Mouse (Mus musculus): Measurements from ENCODE around the gene Olfr812.
"Not testable (repeated sequence)": the region's sequence is repeated elsewhere in the genome, so short reads cannot be mapped to it uniquely, and the experiment has no call there.

Olfr812 gene

DNA sequence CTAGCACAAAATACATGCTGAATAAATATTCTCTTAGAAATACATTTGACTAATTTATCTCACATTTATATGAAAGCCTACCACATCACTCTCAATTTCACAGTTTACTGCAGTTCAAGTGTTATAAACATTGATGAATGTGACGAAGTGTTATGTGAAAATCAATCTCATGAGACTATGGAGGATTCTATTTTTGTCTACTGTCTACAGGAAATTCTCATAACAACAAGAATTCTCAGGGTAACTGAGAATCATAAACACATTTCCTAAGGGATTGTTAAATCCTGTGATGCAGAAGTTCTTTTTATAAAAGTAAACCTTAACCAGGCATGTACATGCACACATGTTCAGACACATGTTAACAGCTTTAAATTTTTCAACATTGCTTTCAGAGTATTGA, at the start of gene Olfr812:
Olfr812 (minus strand) TSS at position 101 of the 400 bp plus-strand sequence.
- DNase-seq (ENCODE audit: low read depth, low spot score) = no peak

DNA sequence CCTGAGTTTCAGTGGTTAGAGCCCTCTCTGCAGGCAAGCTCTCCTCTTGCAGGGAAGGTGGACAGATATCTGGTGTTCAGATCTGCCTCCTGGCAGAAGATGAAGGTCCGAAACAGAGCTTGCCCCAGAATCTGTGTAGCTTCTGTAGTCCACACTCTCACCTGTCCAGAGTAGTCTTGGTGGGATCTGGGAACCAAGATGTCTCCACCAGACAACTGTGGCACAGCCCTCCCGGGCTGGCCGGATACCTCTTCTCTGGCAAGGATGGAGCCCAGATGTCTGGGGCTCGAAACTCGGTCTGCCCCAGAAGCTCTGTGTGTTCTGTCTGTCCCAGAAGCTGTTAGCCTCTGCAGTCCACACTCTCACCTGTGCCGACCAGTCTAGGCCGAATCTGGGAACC, 40.0 kb upstream of the Olfr812 start:
- DNase-seq (ENCODE audit: low read depth, low spot score) = no peak

DNA sequence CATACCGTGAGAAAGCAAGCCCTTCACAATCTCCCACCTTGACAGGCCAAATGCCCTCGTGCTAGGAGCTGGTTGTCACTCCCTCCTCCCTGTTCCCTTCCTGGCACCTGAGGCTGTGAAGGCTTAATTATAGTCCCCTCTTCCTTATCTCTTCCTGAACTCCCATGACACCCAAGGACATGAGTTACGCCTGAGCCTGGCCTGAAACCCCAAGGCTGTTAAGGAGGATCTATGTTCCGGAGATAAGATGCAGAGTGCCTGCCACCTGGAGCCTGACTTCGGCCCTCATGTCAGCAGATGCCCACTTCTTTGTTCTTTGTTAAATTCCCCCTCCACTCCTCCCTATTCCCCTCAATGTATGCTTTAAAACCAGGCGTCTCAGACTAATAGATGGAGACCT, 39.6 kb upstream of the Olfr812 start:
- DNase-seq (ENCODE audit: low read depth, low spot score) = not testable (repeated sequence)

DNA sequence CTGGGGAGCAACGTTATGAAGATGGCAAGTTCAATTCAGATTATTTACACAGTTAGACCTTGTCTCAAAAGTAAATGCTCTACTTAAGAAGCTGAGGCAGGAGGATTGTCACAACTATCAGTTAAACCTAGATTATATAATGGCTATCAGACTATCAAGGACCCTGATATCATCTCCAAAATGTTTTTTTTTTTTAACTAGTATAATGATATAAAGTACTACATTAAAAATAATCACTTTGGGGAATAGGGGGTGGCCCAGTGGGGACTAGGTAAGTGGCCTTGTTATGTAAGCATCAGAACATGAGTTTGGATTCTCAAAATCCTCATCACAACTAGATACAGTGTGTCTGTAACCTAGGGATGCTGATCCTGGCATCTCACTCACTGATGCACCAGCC, 33.9 kb upstream of the Olfr812 start, which contains the start of gene Olfr814:
Olfr814 (minus strand) TSS at position 101 of the 400 bp plus-strand sequence.
- not testable (repeated sequence) for DNase-seq (ENCODE audit: low read depth, low spot score)

DNA sequence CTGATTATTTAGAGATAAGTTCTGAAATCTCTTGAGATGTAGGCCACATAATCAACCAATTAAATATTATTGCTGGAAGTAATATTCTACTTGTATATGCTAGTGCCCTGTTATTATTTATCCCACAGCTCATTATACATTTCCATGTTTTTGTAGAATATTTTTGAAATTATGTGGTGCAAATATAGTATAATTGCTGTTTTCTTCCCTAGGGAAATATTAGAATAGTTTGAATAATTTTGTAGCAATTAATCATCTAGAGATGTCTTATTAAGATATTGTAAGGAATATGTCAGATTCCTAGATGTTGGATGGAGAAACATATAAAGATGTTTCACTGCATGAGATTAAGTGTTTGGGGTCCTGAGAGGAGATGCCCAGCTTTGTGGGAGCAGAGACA, 9.2 kb upstream of the Olfr812 start, which contains the start of gene Olfr813:
Olfr813 (plus strand) TSS at position 301 of the 400 bp plus-strand sequence.
- no peak for DNase-seq (ENCODE audit: low read depth, low spot score)

DNA sequence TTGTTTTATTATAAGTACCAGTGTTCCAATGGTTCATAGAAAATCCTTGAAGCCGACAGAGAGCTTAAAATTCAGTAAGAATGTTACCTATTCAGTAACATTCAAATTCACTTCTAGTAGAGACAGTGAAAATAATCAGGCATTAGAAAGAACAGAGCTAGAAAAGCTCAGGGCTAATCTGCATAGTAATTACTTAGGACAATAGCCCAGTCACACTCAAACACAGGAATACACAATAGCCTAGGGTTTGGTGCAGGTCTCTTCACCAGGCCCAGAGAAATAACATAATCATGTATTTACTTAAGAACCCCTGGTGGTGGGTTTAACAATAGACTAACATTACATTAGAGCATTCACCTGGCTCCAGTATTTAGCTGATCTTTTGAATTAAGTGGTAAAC, 1.4 kb upstream of the Olfr812 start:
- no peak for DNase-seq (ENCODE audit: low read depth, low spot score)

DNA sequence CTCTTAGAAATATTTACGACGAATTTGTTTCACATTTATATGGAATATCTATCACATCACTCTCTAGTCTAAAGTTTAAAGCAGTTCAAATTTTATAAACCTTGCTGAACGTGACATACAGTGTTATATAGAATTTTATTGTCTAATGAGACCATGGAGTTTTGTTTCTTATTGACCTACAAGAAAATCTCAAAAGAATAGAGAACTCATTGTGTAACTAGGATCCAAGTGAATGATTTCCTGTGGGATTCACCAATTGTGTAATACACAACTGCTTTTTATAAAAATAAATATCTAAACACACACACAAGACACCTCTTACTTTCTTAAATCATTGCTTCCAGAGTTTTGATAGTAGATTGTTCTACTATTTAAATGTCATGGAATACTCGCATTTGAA, 41.6 kb downstream of the Olfr812 start, which contains the start of gene Olfr811:
Olfr811 (minus strand) TSS at position 101 of the 400 bp plus-strand sequence.
- DNase-seq (ENCODE audit: low read depth, low spot score) = no peak

DNA sequence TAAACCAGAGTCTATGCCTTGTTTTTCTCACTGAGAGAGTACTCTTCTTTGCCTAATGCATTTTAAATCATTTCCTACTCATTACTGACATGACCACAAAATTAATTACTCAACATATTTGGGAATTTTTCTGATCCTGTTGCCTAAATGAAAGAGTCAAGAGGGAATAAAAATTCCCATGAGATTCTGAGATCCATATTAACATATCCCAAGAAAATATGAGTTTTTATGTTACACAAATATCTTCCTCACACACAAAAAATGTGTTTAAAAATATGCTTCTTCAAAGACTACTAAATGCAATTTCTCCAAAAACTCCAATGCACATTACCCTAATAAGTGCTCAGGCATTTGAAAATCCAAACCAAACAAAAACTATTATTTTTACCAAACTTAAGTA, 51.1 kb downstream of the Olfr812 start, which contains the start of gene Olfr810:
Olfr810 (minus strand) TSS at position 101 of the 400 bp plus-strand sequence.
- no peak for DNase-seq (ENCODE audit: low read depth, low spot score)

Measured in 3T3-L1 (cell line).